Mouse (Mus musculus) adrenal gland, adult 18-20 months (tissue): ENCODE measurements at regions not wholly inside any gene's neighbourhood (a gene's known extent, or its start where the extent isn't known, plus 50 kb on each side); places are given as distances from the start of the nearest gene placed in this dataset.

Experiments used
- DNase-seq, 2 experiments: peaks; one replicate each; pipeline ENCODE4 v3.0.0; 2021 to 2022; ENCODE audit warnings: low spot score in 2 of 2

DNA sequence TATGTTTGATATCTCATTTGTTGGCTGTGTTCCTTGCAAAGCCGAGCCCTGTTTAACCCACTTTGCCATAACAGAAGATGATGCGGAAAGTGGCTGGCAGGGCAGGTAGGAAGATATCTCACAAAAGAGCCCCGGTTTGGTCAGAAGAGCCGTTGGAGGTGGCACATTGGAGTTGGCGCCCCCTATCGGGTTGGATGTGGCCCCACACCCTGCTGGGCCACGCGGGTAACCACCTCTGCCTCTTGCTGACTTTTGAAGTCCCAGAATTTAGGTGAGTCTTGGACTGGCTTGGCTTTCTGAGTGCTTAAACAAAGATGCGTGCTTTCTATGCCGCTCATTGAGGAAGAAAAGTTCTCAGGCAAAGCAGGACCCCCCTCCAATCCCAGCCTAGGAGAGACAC lies 56.1 kb downstream of the Gm4791 start:
- no peak for DNase-seq

DNA sequence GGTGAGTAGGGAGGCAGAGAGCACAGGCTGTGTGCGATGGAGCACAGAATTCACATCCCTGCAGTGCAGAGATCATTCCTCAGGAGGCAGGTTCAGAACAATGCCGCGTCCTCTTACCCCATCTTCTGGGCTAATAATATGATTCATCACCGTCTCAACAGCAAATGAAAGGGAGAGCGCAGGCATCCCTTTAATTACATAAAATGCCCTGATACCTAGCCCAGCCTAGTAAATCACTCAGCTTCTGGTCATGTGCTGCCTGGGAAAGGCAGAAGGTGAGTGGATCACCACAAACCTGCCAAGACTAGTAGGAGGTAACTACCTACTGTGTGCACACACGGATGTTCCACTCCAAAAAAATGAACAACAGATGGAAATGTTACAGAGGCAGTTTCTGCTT lies 57.0 kb downstream of the Gm4791 start:
- DNase-seq, result no peak

DNA sequence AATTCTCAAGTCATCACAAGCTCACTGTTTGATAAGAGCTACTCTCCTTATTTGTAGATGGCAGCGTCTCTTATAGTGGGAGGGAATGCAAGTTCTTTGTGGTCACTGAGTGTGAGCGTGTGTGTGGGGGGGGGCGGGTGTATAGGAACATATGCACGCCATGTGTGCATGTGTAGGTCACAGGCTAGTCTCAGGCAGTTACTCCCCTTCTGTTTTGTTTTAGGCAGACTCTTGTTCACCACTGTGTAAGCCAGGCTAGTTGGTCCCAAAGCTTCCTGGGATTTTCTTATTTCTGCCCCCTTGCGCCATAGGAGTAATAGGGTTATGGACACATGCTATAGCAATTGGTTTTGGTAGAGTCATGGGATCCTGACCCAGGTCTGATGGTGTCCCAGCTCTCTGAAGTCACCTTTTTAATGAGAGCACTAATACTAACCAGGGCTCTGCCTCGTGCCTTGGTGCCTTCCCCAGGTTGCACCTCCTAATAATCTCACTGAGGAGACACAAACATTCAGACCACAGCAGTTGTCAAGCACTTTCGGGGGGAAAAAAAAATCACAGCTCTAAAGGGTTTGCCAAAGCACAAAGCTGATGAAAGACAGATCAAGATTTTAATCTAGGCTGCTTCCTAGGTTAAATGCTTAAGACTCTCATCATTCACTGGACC lies 60.9 kb downstream of the Gm4791 start:
- DNase-seq, result no peak

DNA sequence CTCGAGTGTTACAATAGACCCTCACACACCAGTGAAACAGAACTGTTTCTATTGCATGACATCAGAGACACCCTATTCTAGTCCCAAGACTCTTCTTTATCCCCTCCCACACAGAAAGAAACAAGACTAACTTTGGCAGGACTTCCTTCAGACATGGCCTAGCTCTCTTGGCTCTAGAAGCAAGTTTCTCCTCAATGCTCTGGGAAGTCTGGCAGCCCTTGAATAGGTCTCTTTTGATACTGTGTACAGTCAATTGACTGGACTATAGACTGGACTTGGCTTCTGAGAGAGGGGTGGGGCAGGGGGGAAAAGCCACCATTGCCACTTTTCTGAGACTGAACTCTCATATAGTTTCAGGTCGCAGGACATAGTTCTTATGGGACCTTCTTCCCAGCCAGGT lies 62.2 kb downstream of the Gm4791 start:
- no peak for DNase-seq

DNA sequence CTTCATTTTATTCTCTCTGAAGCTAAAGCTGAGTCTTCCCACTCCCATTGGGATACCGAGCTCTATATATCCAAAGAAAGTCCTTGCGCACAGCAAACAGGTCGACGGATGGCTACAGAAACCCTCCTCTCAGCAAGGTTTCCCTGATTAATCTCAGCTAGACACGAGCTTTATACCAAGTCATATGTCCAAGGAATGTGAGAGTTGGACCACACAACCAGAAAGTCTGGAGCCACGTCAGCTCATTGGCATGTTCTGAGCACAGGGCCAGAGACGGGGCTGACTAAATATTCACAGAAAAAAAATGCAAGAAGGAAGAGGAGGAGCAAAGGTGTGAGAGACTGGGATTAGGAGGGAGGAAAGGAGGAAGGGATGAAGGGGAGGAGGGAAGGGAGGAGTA lies 64.0 kb downstream of the Gm4791 start:
- no peak for DNase-seq

DNA sequence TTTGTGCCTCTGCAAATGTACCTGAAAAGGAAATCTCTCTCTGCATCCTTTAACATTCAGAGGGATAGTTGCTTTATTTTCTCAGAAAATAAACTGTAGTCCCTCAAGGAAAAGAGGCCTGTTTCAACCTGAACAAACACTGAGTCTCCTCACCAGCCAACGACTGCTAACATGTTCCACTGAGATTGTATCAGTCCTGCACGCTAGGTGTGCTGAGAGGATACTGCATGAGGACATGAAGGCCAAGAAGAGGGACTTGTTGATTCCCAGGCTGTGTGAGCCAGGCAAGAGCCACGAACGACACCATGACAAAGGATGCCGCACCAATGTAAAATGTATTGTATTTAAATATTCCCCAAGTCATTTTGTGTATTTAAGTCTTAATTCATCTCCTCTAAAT lies 65.2 kb downstream of the Gm4791 start:
- DNase-seq, result no peak

DNA sequence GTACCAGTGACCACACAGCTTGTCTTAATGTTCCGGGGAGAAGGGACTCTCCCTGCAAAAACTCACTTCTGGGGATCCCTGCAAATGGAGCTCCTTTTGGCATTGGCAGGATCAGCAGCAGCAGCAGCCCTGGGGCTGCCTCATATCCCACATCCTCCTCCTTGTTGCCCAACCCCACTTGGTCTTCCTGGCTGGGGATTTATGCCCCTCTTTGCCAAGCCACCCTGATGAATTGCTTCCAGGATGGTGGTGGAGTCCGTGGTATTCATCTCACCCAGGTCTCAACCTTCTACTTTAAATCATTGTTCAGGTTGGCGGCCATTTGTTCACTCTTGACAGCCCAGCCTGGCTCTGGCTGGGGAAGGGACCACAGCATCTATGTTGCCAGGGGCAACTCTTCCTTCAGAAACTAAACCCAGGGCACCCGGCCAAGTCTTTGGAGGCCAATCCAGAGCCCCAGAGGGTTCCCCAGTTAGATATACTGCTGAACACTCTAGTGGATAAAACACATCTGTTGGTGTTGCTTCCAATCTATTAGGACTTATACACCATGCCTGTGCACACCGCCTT lies 66.0 kb downstream of the Gm4791 start:
- DNase-seq, result no peak

DNA sequence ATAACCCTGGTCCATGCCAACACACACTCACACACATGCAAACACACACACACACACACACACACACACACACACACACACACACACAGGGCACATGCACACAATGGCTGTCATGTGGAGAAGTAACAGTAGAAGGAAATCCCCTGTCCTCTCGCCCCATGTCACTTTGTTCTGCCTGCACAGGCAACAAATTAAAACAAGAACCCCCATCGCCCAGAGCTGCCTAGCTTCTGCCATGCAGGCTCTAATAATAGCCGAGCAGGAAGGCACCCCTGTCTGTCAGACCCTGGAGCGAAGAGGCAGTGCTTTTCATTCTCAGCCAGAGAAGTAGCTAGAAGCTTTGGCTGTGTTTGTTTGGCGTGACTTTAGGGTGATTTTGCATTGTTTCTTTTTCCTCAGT lies 70.9 kb downstream of the Gm4791 start:
- no peak for DNase-seq

DNA sequence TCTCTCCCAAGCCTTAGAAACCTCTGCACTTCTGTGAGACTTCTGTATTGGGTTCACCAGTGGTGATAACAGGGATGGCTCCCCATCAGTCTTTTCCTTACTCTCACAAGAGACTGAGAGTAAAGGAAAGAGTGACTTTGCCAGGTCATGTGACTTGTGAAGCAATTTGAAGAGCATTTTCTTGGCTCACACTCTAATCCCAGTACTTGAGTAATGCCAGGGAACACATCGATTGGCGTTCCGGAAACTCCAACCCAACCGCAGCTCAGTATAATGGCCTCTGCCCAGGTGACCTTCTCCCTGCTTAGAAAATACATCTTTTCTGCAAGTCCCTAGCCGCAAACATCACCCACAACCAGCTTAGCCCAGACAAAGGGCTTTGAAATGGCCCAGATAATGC lies 72.4 kb downstream of the Gm4791 start:
- DNase-seq, result no peak

DNA sequence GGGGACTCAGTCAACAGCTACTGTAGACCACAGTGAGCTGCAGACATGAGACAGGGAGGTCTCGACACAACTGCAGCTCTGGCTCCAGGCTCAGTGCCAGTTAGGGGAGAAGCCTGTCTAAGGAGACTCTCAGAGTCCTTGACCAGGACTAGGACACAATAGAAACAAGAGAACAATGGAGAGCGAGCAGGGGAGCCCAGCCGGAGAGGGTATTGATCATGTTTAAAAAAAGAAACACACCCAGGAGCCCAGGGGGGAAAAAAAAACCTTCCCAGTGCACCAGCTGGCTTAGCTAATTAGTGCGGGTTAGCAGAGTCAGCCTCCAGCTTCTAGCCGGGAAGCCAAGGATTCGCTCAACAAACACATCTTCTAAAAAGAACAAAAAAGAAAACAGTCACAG lies 78.4 kb downstream of the Gm4791 start:
- DNase-seq, result no peak

DNA sequence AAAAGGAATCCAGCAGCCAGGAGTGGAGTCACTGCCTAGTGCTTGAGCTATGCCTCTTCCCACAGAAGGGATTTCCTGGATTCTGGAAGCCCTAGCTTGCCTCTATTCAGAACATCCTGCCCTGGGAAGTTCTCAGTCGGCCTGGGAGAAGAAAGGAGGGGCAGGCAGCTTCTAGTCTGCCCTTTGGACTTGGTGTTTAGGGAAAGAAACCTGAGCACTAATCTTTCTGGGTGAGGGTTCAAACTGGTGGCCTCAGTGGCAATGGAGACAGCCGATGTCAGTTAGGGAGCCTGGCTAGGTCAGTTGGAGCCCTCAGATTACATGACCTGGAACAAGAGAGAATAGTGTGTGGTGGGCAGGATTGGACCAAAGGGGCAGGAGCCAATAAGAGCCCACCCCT lies 78.9 kb downstream of the Gm4791 start:
- no peak for DNase-seq

DNA sequence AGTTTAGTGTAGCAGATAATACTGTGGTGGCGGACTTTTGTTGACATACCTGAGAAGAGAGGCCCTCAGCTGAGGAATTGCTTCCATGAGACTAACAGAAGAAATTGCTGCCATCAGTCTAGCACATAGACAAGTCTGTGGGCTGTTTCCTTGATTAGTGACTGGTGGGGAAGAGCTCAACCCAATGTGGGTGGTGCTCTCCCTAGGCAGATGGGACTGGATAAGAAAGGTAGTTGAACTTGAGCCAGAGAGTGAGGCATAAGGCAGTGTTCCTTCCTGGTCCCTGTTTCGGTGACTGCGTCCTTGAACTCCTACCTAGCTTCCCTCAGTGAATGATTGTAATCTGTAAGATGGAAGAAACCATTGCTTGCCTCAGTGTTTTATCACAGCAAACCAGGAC lies 79.4 kb downstream of the Gm4791 start:
- no peak for DNase-seq

DNA sequence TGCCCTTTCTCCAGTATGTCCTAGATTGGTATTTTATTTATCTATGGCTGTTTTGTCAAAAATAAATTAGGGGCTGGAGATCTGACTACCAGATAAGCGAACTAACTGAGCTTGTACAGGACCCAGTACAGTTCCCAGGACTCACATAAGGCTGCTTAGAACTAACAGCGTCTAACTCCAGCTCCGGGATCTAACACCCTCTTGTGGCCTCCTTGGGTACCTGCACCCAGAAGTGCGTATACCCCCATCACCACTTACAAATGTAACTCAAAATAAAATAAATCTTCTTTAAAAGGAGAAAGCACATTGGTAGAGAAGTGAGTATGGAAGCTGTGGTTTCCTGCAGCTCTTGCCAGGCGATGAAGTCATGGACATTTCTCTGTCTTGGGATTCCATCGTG lies 82.9 kb downstream of the Gm4791 start:
- no peak for DNase-seq

DNA sequence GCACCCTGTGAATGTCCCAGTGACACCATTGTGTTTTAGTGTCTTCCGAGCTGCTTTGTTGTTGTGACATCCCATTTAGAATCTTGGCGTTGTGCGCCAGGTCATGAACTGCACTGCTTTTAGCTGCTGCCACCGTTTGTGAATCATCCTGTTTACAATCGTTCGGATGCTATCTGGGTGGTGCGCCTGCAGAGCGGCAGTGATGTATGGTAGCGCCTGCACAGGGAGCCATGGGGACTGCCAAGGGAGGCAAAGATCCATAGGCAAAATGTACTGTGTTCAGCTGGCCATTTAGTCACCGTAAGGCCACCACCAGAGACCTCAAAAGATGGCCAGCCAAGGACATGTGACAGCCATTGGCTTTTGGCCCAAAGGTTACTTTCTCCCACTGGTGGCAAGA lies 93.3 kb downstream of the Gm4791 start:
- no peak for DNase-seq

DNA sequence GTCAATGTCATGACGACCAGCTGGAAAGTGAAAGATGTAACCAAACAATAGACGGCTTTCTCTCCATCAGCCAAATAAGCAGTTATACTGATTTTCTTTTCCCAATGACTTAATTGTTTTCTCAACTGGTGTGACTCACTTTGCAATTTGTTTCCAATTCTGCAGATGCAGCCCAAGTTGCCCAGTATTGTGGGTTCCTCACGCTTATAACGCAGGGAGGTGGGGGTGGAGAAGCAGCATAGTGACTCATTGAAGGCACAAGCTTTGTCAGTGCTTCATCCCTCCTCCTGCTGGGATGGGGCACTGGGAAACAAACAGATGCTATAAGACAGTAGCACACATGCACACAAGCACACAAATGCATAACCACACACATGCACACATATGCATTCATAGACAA lies 97.1 kb downstream of the Gm4791 start:
- no peak for DNase-seq

DNA sequence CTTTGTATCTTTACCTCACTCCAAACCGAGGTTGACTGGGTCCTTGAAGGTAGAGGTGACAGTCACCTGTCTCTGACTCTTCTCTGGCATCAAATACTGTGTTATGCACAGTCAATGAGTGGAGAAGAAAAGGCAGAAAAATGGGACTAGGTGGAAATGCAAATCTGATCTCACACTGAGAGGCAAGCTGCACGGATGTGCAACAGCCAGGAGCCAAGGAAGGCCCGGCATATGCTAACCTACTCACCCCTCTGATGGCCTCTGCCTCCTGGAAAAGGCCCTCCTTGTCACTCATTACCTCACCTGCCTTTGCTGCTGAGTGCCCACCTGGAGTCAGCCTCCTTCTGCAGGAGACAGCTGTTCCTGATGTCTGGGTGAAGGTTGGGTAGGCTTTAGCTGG lies 104.8 kb downstream of the Gm4791 start:
- no peak for DNase-seq

DNA sequence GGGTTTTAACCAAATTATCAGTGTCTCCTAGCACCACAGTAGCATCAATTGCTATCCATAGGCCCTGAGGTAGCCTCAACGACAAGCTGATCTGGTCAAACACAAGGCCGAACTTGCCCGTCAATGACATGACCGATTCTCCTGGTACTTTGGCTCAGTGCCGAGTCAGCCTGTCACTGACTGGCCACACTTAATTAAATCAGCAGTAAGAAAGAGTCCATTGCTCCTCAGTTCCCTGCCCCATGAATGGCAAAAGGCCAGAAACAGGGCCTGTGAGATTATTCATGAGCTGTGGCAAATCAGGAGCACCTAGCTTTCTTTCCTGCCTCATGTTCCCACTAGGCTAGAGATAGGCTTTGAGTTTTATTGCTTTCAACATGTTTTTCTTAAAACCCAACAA lies 105.4 kb downstream of the Gm4791 start:
- peak in 1 of 2 experiments; percentile 3 for DNase-seq

DNA sequence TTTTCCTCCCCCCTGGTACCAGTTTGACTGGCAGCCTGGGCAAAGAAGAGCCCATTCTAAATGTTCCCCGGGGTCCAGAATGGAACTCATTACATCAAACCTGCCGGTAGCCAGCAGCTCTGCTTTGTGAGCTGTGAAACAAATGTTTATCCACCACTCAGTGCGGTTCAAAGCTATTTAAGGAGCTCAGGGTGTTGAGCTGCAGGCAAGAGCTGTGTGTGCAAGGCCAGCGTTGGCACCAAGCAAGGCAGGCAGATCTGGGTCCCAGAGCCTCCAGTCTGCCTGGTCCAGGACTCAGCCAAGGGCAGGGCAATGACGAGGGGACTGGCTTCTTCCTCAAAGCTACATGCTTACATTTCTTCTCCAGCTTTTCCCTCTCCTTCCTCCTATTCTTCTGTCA lies 109.6 kb downstream of the Gm4791 start:
- no peak for DNase-seq

DNA sequence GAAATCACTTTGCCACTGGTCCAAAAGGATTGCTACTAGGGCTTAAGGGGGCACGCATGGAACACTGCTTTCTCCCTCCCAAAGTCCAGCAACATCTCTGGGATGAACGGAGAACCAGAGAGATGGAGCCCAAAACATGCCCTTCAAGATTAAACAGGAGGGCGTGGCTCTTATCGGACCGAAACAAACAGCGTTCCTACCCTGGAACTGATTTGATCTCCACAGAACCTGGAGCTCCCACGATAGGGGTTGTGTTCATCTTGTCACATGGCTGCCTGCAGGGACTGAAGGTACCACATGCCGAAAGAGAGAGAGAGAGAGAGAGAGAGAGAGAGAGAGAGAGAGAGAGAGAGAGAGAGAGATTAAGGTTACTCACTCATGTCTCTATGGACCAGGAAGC lies 120.7 kb downstream of the Gm4791 start:
- DNase-seq, result no peak

DNA sequence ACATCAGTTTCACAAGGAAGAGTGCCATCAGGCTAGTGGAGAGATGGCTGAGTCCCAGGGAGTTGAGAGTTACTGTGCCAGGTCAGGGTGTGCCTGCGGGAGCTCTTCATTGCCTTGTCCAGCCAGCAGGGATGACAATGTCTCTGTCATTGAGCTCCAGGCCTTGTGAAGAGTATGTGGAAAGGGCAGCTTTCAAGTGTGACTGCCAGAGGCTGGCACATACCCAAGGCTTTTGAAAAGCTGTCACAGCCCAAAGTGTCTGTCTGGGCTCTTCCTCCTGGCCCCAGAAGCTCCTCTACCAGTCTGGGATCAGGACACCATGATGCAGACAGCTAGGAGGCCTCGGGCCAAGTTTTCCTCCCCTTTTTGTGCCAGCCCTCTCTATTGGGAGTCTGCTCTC lies 124.6 kb downstream of the Gm4791 start:
- DNase-seq, result no peak

DNA sequence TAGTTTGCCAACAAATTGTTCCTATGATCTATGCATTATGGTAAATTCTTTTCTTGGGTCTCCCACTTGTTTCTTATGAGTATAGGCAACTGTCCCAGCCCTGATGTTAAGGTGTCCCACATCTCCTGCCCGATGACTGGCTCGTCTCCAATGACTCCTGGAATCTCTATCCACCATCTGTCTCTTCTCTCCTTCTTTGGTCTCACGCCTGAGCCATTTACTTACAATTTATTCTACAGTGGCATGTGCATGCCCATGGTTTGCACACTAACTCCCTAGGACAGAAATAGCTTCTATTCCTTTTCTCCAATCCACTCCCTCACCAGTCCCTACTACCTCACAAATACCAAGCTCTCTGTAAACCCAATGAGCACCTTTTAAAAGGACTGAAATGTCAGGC lies 127.0 kb downstream of the Gm4791 start:
- DNase-seq, result no peak

DNA sequence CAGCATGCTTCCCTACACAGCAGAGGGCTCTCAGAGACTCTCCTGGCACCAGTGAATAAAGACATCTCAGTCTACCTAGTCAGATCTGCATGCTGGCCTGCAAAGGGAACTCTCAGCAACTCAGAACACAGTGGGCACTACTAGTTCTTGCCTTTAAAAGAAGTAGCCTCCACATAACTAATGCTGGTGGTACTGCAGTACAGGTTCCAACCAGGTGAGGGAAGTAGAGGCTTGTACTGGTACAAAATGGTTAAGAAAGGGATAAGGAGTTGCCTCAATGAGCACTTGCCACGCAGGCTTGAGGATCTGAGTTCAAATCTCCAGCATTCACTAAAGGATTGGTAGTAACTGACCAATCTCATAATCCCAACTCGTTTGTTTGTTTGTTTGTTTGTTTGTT lies 127.7 kb downstream of the Gm4791 start:
- DNase-seq, result no peak

DNA sequence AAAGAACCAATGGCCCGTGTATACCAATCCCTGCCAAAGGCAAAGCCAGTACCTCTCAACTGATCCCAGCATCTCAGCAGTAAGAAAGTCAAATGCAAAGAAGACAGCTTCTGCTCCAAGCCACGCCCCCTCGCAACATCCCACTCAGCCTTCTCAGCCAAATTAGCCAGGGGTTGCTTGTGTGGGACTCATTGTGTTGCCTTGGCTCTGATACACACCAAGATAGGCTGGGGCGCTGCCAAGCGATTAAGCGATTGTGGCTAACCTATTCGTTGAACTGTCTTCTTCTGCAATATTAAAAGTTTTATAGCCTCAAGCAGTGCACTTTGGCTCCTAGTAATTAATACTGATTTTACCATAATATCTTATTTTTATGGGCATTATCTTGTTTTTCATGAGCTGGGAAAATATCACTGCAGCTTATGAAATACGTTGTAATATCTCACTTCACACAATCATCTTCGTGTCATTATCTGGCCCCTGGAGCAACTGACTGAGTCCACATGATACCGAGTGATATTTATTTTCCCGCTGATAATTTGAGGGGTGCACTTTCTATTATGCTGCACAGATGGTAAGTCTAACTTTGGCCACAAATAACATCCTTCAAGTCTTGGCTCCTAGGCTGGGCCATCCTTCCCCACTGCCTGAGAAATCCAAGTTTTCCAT lies 129.3 kb downstream of the Gm4791 start:
- no peak for DNase-seq
